Mouse (Mus musculus): Measurements from ENCODE around the gene Otop3. TPM values are rescaled to one million over a fixed set of nuclear protein-coding genes. Genes with fewer than 3 reads are reported as not detected.

Otop3 gene
- polyA plus RNA-seq (2014; fragmentation: Illumina TruSeq; extraction: RNeasy Lipid Tissue Mini Kit (QIAGEN cat#74804); ENCODE audit: low read depth, low replicate concordance), result not detected

GRCm38 (mm10) chr11:115334531-115334930 lies at the start of gene Otop3:
TSS of gene Otop3 (plus strand) at chr11:115334731.

GRCm38 (mm10) chr11:115297214-115297826 lies 37.2 kb upstream of the Otop3 start, which contains the start of gene Fads6:
TSS of gene Fads6 (minus strand) at chr11:115297663.

GRCm38 (mm10) chr11:115306863-115307262 lies 27.7 kb upstream of the Otop3 start, which contains the start of gene Otop2:
TSS of gene Otop2 (plus strand) at chr11:115307163.

GRCm38 (mm10) chr11:115321906-115322693 lies 12.4 kb upstream of the Otop3 start, which contains the start of gene Ush1g:
TSS of gene Ush1g (minus strand) at chr11:115322041.

GRCm38 (mm10) chr11:115367395-115367944 lies 32.9 kb downstream of the Otop3 start, which contains the start of gene Hid1:
TSS of gene Hid1 (minus strand) at chr11:115367756.

GRCm38 (mm10) chr11:115381743-115382539 lies 47.4 kb downstream of the Otop3 start, which contains the start of gene Cdr2l:
TSS of gene Cdr2l (plus strand) at chr11:115381916.

Other genes with a start within 250 kb of the Otop3 start
- not detected for gene Rab37, start 243.3 kb upstream of the Otop3 start, polyA plus RNA-seq (2014; fragmentation: Illumina TruSeq; extraction: RNeasy Lipid Tissue Mini Kit (QIAGEN cat#74804); ENCODE audit: low read depth, low replicate concordance)
- gene Cd300lf, start 200.7 kb upstream of the Otop3 start, polyA plus RNA-seq (2014; fragmentation: Illumina TruSeq; extraction: RNeasy Lipid Tissue Mini Kit (QIAGEN cat#74804); ENCODE audit: low read depth, low replicate concordance), result not detected
- gene Slc9a3r1, start 171.4 kb upstream of the Otop3 start, polyA plus RNA-seq (2014; fragmentation: Illumina TruSeq; extraction: RNeasy Lipid Tissue Mini Kit (QIAGEN cat#74804); ENCODE audit: low read depth, low replicate concordance), result 5.1 TPM
- 0.13 TPM for gene Tmem104, start 147.2 kb upstream of the Otop3 start, polyA plus RNA-seq (2014; fragmentation: Illumina TruSeq; extraction: RNeasy Lipid Tissue Mini Kit (QIAGEN cat#74804); ENCODE audit: low read depth, low replicate concordance)
- 7.1 TPM for gene Nat9, start 146.9 kb upstream of the Otop3 start, polyA plus RNA-seq (2014; fragmentation: Illumina TruSeq; extraction: RNeasy Lipid Tissue Mini Kit (QIAGEN cat#74804); ENCODE audit: low read depth, low replicate concordance)
- 0.04 TPM for gene Grin2c, start 67.5 kb upstream of the Otop3 start, polyA plus RNA-seq (2014; fragmentation: Illumina TruSeq; extraction: RNeasy Lipid Tissue Mini Kit (QIAGEN cat#74804); ENCODE audit: low read depth, low replicate concordance)
- 5.7 TPM for gene Fdxr, start 57.7 kb upstream of the Otop3 start, polyA plus RNA-seq (2014; fragmentation: Illumina TruSeq; extraction: RNeasy Lipid Tissue Mini Kit (QIAGEN cat#74804); ENCODE audit: low read depth, low replicate concordance)
- gene Fads6, start 37.1 kb upstream of the Otop3 start, polyA plus RNA-seq (2014; fragmentation: Illumina TruSeq; extraction: RNeasy Lipid Tissue Mini Kit (QIAGEN cat#74804); ENCODE audit: low read depth, low replicate concordance), result 3.2 TPM
- 0.53 TPM for gene Otop2, start 27.6 kb upstream of the Otop3 start, polyA plus RNA-seq (2014; fragmentation: Illumina TruSeq; extraction: RNeasy Lipid Tissue Mini Kit (QIAGEN cat#74804); ENCODE audit: low read depth, low replicate concordance)
- 0.28 TPM for gene Ush1g, start 12.7 kb upstream of the Otop3 start, polyA plus RNA-seq (2014; fragmentation: Illumina TruSeq; extraction: RNeasy Lipid Tissue Mini Kit (QIAGEN cat#74804); ENCODE audit: low read depth, low replicate concordance)
- not detected for gene Hid1, start 33.0 kb downstream of the Otop3 start, polyA plus RNA-seq (2014; fragmentation: Illumina TruSeq; extraction: RNeasy Lipid Tissue Mini Kit (QIAGEN cat#74804); ENCODE audit: low read depth, low replicate concordance)
- 0.29 TPM for gene Cdr2l, start 47.2 kb downstream of the Otop3 start, polyA plus RNA-seq (2014; fragmentation: Illumina TruSeq; extraction: RNeasy Lipid Tissue Mini Kit (QIAGEN cat#74804); ENCODE audit: low read depth, low replicate concordance)
- 6.3 TPM for gene Mrpl58, start 69.0 kb downstream of the Otop3 start, polyA plus RNA-seq (2014; fragmentation: Illumina TruSeq; extraction: RNeasy Lipid Tissue Mini Kit (QIAGEN cat#74804); ENCODE audit: low read depth, low replicate concordance)
- gene Atp5h, start 85.2 kb downstream of the Otop3 start, polyA plus RNA-seq (2014; fragmentation: Illumina TruSeq; extraction: RNeasy Lipid Tissue Mini Kit (QIAGEN cat#74804); ENCODE audit: low read depth, low replicate concordance), result 319 TPM
- gene Kctd2, start 85.4 kb downstream of the Otop3 start, polyA plus RNA-seq (2014; fragmentation: Illumina TruSeq; extraction: RNeasy Lipid Tissue Mini Kit (QIAGEN cat#74804); ENCODE audit: low read depth, low replicate concordance), result 9.7 TPM
- gene Trim80, start 105.8 kb downstream of the Otop3 start, polyA plus RNA-seq (2014; fragmentation: Illumina TruSeq; extraction: RNeasy Lipid Tissue Mini Kit (QIAGEN cat#74804); ENCODE audit: low read depth, low replicate concordance), result 17.4 TPM
- 0.52 TPM for gene Slc16a5, start 127.7 kb downstream of the Otop3 start, polyA plus RNA-seq (2014; fragmentation: Illumina TruSeq; extraction: RNeasy Lipid Tissue Mini Kit (QIAGEN cat#74804); ENCODE audit: low read depth, low replicate concordance)
- 0.41 TPM for gene Armc7, start 140.9 kb downstream of the Otop3 start, polyA plus RNA-seq (2014; fragmentation: Illumina TruSeq; extraction: RNeasy Lipid Tissue Mini Kit (QIAGEN cat#74804); ENCODE audit: low read depth, low replicate concordance)
- 2.5 TPM for gene Nt5c, start 157.1 kb downstream of the Otop3 start, polyA plus RNA-seq (2014; fragmentation: Illumina TruSeq; extraction: RNeasy Lipid Tissue Mini Kit (QIAGEN cat#74804); ENCODE audit: low read depth, low replicate concordance)
- gene Jpt1, start 179.7 kb downstream of the Otop3 start, polyA plus RNA-seq (2014; fragmentation: Illumina TruSeq; extraction: RNeasy Lipid Tissue Mini Kit (QIAGEN cat#74804); ENCODE audit: low read depth, low replicate concordance), result 114 TPM
- 627 TPM for gene Sumo2, start 201.5 kb downstream of the Otop3 start, polyA plus RNA-seq (2014; fragmentation: Illumina TruSeq; extraction: RNeasy Lipid Tissue Mini Kit (QIAGEN cat#74804); ENCODE audit: low read depth, low replicate concordance)
- 39.0 TPM for gene Nup85, start 229.7 kb downstream of the Otop3 start, polyA plus RNA-seq (2014; fragmentation: Illumina TruSeq; extraction: RNeasy Lipid Tissue Mini Kit (QIAGEN cat#74804); ENCODE audit: low read depth, low replicate concordance)

Measured in testis, adult 10 weeks (tissue).